Mouse (Mus musculus): Measurements from ENCODE around the gene Vdac1.
A peak's percentile ranks its signal among the peaks of the same experiment; 100 is the strongest.

The Vdac1 gene

DNA sequence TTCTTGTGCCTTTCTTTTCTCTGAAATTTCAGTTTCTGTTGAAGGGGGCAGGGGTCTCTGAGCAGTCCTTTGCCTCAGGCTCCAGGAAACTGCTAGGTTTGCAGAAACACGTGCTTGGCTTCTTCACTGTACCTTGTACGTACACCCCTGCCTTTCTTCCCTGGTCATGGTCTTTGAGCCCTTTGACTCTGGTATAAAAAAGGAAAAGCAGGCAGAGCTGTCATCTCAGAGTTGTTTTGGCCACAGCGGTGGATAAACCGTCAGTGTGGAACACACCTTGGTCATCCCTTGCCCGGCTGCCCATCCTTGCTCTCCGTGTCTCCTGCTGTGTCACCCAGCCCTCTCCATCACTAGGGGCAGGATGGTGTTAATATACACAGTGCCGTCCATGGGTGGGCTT is 59.2 kb downstream of the Vdac1 start:
- DNase-seq (ENCODE audit: extremely low spot score), result no peak

DNA sequence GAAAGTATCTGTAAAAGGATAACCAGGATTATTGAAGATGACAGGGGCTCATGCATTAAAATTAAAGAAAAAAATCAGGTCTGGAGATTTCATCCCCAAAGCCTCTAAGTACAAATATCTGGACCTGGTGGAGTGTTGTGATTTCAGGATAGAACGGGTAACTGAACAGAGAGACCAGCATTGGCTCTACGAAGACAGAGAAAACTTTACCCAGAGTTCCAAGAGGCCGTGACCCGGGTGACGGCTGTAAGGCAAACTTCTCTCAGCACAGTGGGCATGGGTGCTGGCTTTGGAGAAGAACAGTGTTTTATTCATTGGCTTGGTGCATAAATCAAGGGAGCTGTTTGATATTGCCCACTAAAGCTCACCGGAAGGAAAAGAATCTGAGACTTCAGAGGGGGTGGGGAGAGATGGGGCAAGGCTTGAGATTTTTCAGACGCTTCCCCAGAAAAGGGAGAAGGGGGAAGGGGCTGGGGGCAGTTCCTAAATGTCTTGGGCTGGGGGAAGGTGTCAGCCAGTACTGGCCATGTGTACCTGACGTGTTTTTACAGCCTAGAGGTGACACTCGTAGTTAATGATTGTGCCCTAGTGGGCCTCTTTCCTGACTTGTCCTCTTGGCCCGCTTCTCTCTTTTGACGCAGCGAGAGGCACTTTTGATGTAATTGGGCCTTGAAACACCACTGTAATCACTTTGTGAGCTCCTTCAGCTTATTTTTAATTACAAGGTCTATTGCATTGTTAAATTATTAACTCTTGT is 59.8 kb downstream of the Vdac1 start:
- no peak for DNase-seq (ENCODE audit: extremely low spot score)

DNA sequence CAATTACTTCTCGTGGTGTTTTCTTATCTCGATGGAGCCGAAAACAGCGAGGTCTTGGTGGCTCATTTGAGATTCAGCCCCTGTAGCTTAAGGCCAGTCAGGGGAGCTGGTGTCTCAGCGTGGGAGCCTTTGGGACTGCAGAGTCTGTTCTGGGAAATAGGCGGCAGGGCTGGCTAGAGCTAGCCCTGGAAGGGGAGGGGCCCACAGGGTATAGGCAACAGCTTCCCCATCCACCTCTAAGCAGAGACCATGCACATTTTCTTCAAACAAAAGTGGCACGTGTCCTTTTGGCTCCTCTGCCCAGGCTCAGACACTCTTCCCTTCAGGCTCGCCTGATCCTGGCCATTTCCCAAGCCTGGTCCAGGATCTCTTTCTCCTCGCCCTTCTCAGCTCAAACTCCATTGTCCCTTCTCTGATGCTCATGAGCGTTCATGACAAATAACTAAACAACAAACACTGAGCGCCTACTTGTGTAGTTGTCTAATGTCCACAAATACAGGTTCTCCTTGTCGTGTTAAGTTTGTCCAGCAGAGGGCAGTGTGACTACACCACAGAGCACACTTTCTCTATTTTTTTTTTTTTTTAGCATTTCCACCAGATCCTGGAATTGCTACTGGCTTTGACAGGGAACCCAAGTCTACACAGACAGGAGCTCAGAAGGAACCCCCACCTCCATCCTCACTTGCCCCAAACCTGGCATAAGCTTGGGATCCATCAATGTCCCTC is 60.6 kb downstream of the Vdac1 start:
- peak; percentile 65 for DNase-seq (ENCODE audit: extremely low spot score)

DNA sequence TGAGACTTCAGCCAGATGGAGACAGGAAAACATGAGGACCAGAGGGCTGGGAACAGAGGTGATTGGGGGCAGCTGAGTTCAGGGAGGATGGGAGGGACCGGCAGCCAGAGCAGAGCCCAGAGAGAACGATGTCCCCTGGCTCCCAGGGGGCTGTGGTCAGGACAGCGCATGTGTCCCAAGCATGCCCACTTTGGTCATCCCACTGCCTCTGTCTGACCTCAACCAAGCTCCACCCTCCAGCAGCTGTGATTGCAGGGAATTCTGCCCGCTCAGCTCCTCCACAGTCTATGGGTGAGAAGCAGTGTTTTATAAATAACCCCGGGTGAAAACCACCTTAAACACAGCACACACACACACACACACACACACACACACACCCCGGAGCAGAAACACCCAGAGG is 68.8 kb downstream of the Vdac1 start:
- no peak for DNase-seq (ENCODE audit: extremely low spot score)

DNA sequence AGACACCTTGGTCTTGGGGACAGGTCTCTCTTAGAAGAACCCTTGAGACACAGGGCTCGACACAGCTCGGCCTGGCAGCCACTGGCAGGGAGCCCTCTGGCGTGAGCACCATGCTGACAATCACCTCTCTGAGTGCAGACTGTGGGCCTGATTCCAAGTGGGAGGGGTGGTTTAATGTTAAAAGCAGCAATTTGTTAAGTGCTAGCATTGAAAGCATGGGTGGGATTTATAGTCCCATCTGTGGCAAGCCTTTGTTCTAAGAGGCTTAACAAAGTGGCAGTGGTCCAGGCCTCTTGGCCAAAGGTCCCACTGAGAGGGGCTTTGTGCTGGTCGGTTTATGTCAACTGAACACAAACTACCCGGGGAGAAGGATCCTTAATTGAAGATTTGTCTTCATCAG is 70.9 kb downstream of the Vdac1 start:
- no peak for DNase-seq (ENCODE audit: extremely low spot score)

DNA sequence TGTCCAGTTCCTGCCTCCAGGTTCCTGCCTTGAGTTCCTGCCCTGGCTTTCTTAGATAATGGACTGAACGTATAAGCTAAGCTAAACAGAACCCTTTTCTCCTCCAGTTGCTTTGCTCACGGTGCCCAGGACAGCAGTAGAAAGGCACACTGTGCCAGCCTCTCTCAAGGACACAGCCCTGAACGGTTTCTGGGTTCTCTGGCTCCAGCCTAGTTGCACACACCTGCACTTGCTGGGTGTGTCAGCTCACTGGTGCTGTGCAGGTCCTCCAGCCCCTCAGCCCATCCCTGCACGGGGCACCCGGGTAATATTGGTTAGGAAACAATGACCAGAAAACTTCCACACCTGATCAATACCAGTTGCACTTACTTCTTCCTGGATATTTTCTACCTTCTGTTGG is 71.5 kb downstream of the Vdac1 start:
- no peak for DNase-seq (ENCODE audit: extremely low spot score)

DNA sequence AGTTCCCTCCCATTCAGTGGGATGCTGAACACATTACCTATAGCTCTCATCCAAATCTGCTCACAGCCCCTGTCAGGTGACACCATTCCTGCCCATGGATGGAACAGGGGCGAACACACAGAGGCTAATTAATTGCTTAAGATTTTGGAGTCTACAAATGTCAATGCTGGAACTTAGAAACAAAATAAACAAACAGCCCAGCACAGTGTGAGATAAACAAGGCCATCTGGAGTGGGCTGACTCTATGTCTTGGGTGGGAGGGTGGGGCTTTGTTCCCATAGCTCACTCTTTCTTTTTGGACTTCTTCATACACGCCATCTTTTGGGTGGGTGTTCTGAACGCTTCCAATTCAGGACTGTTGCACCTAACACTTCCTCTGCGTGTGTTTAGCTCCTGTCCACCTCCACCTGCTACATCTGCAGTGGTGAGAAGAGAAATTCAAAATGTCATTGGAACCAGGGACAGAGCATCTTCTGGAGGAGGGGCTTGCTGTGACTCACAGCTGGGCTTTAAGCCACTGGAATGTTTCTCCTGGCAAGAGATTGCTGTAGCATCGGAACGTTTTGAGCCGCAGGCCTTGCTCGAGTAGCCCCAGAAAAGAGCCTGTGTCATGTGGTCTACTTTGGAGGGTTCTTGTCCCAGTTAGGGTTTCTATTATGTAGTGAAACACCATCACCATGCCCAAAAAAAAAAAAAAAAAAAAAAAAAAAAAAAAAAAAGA is 72.6 kb downstream of the Vdac1 start:
- no peak for DNase-seq (ENCODE audit: extremely low spot score)

DNA sequence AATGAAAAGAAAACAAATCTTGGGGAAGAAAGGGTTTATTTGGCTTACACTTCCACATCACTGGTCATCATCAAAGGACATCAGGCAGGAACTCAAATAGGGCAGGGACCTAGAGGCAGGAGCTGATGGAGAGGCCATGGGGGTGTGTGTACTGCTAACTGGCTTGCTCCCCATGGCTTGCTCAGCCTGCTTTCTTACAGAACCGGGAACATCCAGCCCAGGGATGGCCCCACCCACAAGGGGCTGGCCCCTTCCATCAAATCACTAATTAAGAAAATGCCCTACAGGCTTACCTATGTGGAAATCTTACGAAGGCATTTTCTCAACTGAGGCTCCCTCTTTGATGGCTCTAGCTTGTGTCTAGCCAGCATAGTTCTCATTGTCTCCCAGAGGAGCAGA is 73.1 kb downstream of the Vdac1 start:
- DNase-seq (ENCODE audit: extremely low spot score), result no peak

DNA sequence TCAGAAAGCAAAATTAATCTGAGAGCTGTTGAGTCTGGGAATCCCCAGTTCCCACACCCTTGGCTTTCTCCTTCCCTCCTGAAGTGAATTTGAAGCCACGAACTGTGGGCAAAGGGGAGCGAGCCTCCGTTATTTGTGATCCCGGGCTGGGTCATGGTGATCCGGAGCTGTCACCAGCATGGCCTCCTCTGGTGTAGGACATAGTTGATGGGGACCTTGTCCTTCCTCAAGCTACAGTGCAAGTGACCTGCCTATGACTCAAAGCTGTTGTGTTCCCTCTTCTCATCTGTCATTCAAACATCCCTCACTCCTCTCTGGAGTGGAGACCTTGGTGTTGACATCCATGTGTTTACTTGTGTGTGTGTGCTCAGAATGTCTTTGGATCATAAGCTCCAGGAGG is 74.8 kb downstream of the Vdac1 start:
- no peak for DNase-seq (ENCODE audit: extremely low spot score)

DNA sequence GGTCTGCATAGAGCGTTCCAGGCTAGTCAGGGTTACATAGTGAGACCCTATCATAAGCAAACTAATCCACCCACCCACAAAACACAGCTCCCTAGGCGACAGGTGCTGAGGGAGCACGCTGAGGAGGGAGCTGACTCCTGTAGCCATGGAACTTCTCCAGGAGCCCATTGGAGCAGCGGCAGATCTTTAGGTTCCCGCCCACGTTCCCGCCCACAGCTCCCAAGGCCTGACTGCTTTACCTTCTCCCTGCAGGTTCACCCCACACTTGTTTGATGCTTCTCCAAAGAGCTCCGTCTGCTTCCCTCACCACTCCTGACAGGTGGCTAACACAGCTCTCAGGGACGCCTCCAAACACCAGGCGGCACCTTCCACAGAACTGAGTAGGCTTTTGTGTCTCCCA is 76.5 kb downstream of the Vdac1 start:
- peak; percentile 22 for DNase-seq (ENCODE audit: extremely low spot score)
